Mouse (Mus musculus) adrenal gland, adult 8-10 months (tissue): ENCODE measurements around the gene Hnrnpa0. TPM values are rescaled to one million over a fixed set of nuclear protein-coding genes. Genes with fewer than 3 reads are reported as not detected.
A peak's percentile ranks its signal among the peaks of the same experiment; 100 is the strongest.
"Not testable (repeated sequence)": the region's sequence is repeated elsewhere in the genome, so short reads cannot be mapped to it uniquely, and the experiment has no call there.

ENCODE experiments used
- DNase-seq: peaks from one replicate; pipeline ENCODE4 v3.0.0; 2022
- total RNA-seq, 4 experiments: library from RNA; stranded (reverse); gene quantifications; 2 replicates each; pipeline ENCODE4 v1.2.4; 2022

The Hnrnpa0 gene
- 100 to 1,000 TPM; 104 to 131 (median 119) TPM for total RNA-seq

GRCm38 (mm10) chr13:58128396-58128767 is at the start of gene Hnrnpa0:
Hnrnpa0 (minus strand) TSS chr13:58128556.
- peak; percentile 88 for DNase-seq

GRCm38 (mm10) chr13:58177511-58178208 is 49.3 kb upstream of the Hnrnpa0 start:
- DNase-seq = peak; percentile 99

DNA sequence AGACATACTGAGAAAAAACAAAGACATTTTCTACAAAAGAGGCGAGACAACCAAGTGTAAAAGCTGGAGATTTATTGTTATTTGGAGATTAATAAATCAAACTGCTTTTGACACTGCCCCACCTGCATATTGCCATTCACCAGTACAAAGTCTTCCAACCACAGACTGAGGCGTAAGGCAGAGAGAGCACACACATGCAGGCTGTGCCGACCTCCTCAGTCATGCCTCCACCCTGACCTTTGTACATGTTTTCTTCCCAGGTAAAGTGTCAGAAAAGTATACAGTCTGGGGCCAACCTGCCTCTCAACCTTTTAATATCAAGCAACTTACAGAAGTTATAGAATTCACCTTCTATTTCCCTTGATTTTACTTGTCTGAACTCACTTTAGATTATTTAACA is 47.7 kb upstream of the Hnrnpa0 start:
- no peak for DNase-seq

DNA sequence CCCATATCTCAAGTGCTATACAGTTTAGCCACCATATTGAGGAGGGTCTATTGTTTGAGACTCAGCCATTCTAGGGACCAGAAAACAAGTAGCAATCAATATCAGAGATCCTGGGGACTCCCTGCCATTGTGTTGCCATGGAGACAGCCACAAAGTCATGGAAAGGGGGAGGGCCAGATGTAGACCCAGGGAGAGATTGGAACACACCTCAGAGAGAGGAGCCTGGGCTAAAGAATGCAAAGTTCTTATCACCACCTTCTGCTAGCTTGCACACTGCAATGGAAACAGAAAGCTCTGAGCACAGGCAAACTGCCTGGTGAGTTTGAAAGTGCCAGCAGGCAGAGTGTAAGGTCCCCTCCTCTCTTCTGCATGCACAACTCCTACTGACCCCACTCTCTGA is 39.8 kb upstream of the Hnrnpa0 start:
- no peak for DNase-seq

GRCm38 (mm10) chr13:58163343-58163742 is 35.0 kb upstream of the Hnrnpa0 start:
- no peak for DNase-seq

- DNase-seq = no peak
Observed at GRCm38 (mm10) chr13:58160761-58161160, 32.4 kb upstream of the Hnrnpa0 start.

DNA sequence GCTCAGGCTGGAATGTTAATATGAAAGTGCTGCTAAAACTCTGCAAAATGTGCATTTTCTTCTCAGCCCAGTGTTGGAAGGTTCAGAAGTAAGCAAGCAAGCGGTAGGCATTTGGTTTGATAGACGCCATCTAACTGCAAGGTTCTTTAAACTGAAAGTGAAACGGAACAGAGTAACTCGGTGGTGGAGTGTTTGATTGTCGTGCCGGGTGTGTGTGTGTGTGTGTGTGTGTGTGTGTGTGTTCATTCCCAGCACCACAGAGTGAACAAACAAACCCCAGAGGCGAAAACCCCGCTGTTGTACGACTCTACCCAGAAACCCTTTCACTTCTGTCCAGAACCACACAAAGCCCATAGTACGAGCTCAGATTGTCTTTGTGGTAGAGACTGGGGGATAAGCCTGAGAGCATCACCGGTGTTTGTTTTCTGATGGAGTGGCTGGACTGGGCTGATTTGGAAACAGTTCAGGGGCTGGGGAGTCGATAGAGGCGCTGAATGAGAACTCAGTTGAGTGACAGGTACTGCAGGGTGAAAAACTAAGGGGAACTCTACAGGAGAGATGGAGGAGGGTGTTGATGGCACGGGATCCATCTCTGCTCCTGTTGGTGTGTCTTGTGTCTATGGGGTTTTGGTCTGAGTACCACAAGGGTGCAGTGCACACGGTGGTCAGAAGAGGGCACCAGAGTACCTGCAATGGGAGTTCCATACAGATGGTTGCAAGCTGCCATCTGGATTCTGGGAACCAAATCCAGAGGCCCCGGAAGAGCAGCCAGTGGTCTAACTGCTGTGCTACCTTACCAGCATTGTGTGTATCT is 29.9 kb upstream of the Hnrnpa0 start:
- DNase-seq = peak; percentile 78

DNA sequence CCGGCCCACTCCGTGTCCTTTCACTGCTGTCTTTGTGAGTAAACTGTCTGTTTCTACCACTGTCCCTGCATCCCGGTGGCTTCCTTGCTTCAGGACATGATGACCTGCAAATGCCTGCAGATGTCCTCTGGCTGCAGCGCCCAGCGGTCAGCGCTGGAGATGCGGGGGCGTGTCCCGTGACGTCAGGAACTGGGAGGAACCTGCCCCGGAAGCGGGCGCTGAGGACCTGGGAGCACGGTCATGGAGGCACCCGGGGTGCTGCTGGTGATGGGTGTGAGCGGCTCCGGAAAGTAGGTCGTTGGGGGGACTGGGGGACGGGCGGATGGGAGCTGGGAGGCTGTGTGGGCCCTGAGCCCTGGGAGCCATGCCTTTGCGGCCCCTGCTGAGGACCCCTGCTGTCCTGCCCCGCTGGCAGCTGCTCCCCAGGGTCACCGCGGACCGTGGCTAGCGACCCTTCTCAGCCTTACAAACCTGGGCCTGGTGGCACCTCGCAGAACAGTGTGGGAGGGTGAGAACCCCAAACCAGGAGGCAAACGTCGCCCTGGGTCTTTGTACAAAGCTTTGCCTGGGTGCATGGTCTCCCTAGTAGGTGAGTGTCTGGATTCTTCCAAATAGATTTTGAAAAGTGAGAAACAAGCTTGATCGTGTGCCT is 29.2 kb upstream of the Hnrnpa0 start, which contains the start of gene Idnk:
Gene Idnk, plus strand, starts transcription at position 203 of the 652 bp plus-strand sequence.
- peak; percentile 87 for DNase-seq

- DNase-seq = no peak
Observed at GRCm38 (mm10) chr13:58157036-58157435, 28.7 kb upstream of the Hnrnpa0 start.

DNA sequence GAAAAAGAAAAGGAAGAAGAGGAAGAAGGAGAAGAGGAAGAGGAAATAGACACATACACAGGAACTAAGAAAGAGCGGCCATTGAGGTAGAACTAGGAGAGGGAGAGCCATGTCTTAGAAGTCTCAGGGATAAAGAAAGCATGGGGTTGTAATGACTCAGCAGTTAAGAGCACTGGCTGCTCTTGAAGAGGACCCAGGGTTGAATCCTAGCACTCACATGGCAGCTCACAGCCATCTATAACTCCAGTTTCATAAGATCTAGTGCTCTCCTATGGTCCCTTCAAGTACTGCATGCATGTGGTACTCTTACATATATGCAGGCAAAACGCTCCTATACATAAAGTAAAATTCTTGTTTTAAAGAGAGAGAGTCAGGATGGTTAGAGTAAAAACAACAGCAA is 27.7 kb upstream of the Hnrnpa0 start:
- DNase-seq = no peak

DNA sequence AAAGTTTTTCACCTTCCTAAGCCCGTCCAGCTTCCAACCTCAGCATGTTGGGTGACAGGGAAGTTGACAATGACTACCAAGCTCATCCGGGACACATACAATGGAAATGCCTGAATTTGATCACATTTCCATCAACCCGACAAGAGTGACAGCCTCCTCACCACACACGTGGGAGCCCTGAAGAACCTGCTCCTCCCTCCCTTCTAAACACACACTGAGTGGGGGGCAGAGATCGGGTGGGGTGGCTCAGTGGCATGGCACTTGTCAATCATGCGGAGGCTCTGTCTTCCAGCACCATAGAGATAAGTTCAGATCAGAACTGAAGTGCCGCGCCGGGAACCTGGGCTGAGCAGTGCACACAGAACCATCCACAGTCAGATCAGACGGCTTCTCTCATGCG is 22.1 kb upstream of the Hnrnpa0 start:
- DNase-seq = no peak

DNA sequence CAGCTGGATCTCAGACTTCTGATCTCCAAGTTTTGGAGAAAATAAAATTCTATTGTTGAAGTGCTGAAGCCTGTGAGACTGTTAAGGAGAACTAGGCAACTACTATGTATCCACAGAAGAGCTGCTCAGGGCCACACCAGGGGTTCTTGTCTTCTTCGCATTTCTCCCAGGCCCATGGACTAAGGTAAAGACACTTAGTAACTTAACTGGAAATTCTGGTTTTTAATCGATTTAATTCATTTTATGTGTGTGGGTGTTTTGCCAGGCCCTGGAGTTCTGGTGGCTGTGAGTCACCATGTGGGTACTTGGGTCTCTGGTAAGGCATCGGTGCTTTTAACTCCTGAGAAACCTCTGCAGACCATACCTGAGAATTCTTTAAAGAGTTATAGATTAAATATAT is 21.3 kb upstream of the Hnrnpa0 start:
- DNase-seq = no peak

DNA sequence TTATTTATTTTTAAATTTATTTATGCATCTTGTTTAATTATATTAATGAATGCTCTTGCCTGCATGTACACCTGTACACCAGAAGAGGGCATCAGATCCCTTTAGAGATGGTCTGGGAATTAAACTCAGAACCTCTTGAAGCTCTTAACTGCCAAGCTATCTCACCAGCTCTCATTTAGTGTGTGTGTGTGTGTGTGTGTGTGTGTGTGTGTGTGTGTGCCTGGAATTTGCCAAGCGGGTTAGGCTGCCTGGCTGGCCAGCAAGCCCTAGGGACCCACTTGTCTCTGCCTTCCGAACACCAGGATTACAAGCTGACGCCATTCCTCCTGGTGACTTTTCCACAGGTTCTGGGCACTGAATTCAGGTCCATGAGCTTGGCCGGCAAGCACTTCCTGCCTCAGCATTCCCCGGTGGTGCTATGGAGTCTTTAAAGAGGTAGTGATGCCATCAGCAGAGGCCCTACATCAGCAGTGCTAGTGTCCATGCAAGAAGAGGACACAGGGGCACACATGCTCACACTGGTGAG is 20.7 kb upstream of the Hnrnpa0 start:
- DNase-seq = no peak

DNA sequence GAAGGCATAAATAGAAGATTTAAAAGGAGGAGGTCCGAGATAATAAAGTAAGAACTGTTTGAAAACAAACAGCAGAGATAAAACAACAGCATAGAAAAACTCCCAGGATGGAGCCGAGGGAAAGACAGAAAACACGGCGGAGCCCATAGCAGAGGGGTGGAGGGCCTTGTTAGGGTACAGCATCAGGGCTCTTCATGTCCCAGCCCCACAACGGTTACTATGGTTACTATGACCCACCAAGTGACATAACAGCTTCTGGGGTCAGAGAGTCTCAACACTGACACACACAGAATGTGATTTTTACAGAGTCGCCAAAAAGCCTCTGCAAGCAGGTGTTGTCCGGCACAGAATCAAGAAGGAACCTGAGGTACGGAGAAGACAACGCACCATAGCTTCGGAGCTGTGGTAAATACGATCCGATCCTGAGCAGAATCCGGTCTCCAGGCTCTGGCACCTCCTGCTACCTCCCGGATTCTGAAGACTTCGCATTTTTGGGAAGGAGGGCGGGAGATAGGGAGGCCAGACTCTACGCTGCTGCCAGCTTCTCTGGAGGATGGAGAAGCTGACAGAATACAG is 20.0 kb upstream of the Hnrnpa0 start:
- DNase-seq = no peak

- no peak for DNase-seq
Observed at GRCm38 (mm10) chr13:58147760-58148159, 19.4 kb upstream of the Hnrnpa0 start.

- DNase-seq = not testable (repeated sequence)
Observed at GRCm38 (mm10) chr13:58146603-58147002, 18.2 kb upstream of the Hnrnpa0 start.

- no peak for DNase-seq
Observed at GRCm38 (mm10) chr13:58131692-58132091, 3.3 kb upstream of the Hnrnpa0 start.

- DNase-seq = no peak
Observed at GRCm38 (mm10) chr13:58129687-58130246, 1.4 kb upstream of the Hnrnpa0 start.

DNA sequence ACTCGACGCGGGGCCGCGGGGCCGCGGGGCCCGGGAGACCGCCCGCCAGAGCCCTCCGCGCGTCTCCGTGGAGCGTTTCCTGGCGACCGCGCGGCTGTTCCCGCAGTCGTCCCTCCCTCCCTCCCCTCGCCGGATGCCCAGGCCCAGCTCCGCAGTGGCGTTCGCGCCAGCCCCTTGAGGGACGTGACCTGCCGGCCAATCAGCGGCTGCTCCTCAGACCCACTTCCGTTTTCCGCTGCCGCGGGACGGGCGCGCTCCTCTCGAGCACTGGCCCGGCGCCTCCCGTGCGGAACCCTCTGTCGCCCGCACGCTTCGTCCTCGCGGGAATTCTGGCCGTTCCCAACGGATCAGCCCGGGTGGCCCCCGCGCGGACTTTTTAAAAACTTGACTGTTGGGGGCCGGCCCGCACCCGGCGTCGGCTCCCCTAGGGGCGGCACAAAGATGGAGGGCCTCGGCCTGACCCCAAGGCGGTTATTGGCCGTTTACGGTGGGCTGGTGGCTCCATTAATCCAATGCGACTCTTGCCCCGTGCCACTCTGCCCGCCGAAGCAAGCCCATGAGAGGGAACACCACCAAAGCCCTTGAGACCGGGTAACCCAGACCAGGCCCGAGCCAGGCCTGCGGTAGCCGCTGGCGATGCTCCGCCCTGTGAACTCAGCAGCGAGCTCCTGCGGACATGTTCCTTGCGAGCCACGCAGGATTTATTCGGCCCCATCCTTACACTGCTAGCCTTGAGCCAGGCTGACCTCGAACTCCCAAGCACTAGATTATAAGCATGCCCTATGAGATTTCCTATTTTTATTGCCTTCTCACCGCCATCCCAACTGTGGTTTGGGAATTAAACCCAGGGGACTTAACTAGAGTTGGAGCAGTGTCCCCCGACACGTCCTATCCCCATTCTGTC is 664 bp upstream of the Hnrnpa0 start:
- DNase-seq = peak; percentile 94

- DNase-seq = peak; percentile 55
Observed at GRCm38 (mm10) chr13:58127766-58128361, 492 bp downstream of the Hnrnpa0 start.
